Mouse (Mus musculus) heart, adult 18-20 months (tissue): ENCODE data around the gene Praf2. TPM values are rescaled to one million over a fixed set of nuclear protein-coding genes. Genes with fewer than 3 reads are reported as not detected.
"Not testable (repeated sequence)": the region's sequence is repeated elsewhere in the genome, so short reads cannot be mapped to it uniquely, and the experiment has no call there.

ENCODE experiments used
- DNase-seq, 2 experiments: peaks; one replicate each; pipeline ENCODE4 v3.0.0; 2021 to 2022; ENCODE audit warnings: mixed read lengths in 1 of 2
- long read RNA-seq, 2 experiments: library from polyadenylated mRNA; stranded (forward); transcript quantifications; one replicate each; pipeline ENCODE4 v2.0.0; 2021
- total RNA-seq, 2 experiments: library from RNA; stranded (reverse); gene quantifications; 2 replicates each; pipeline ENCODE4 v1.2.3; 2021

Praf2 gene
- 1 to 10 TPM; 5.1 to 5.3 TPM for total RNA-seq
- long read RNA-seq, experiment 1, transcript Praf2-201 (3 exons, 1,339 nt): major isoform, 6 of 6 reads
- long read RNA-seq, experiment 1, partial matches to known transcripts: 0 of 6 reads
- long read RNA-seq, experiment 1, other reads (novel, unspliced or antisense): 0 of 6 reads
- long read RNA-seq, experiment 2, partial matches to known transcripts: 0 of 3 reads
- long read RNA-seq, experiment 2, other reads (novel, unspliced or antisense): 1 of 3 reads

DNA sequence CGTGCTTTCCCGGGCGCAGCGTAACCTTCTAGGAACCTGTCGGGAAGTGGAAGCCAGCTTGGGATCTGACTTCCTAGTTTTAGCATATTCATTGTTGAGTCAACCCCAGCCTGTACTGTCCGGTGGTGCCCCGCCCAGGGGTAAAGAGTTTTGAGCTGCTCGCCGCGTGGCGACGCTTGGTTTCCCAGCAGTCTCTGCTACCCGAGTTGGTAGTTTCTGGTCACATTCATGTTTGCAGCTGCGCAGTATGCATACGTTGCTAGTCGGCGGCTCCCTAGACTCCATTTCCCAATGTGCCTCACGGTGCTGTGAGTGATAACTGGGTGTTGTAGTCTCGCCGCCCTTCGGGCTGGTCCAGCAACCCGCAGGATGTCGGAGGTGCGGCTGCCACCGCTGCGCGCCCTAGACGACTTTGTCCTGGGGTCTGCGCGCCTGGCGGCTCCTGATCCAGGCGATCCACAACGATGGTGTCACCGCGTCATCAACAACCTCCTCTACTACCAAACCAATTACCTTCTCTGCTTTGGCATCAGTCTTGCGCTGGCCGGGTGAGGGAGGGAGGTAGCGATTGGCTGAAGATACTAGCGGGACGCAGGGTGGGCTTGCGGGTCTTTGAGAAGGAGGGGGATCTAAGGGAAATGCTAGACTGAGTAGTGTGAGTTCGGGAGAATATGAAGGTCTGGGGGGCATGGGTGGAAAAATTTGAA is at the start of gene Praf2:
TSS of gene Praf2 (plus strand) at position 225 of the 707 bp plus-strand sequence.
- DNase-seq: peak; percentile 78 to 93

DNA sequence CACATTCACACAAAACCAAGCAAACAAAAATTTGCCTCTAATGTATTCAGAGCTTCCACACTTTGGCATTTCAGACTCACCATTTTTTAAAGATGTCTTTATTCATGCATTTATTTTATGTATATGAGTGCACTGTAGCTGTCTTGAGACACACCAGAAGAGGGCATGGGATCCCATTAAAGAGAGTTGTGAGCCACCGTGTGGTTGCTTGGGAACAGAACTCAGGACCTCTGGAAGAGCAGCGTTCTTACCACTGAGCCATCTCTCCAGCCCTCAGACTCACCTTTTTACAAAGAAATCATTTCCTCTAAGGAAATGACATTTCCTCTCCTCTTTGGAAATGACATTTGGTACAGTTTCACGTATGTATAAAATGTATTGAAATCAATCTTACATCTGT is 49.3 kb upstream of the Praf2 start:
- DNase-seq: no peak

DNA sequence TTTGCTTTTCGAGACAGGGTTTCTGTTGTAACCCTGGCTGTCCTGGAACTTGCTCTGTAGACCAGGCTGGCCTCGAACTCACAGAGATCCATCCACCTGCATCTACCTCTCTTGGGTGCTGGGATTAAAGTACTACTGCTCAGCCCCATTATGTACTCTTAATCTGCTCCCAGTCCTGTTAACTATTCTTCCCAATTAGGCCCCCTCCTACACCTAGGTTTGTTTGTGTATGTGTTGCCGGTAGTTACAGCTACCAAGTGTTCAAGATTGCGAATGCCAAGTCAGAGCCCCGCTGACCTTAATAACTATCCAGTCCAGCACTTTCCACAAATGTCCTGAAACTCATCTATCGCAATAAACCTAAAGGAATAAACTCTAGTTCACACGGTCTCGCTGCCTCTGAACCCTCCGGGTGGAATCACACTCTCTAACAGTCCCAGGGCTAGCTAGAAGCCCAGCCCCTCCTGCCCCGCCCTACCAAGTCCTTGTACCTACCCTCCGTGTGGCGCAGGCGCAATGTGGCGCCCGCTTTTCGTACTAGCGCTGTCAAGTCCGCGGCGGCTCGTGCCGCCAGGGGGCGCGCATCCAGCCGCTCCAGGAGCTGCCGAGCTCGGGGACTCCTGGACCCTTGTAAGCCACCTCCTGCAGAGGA is 48.7 kb upstream of the Praf2 start:
- peak; percentile 89 to 94 for DNase-seq

DNA sequence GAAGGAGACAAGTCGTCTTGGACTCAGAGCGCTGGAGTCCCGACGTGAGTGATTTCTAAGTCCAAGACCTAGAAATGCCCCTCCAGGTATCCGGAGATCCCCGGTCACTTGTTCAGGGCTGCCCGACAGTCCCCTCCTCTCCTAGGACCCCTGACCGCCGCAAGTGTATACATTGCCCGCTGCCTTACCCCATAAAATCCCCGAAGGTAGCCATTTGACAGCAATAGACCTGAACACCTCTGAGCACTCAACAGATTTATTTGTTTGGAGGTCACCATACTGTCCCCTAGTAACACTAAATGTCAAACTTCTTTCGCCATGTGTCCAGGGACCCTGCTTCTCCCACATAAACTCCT is 48.2 kb upstream of the Praf2 start:
- no peak for DNase-seq

DNA sequence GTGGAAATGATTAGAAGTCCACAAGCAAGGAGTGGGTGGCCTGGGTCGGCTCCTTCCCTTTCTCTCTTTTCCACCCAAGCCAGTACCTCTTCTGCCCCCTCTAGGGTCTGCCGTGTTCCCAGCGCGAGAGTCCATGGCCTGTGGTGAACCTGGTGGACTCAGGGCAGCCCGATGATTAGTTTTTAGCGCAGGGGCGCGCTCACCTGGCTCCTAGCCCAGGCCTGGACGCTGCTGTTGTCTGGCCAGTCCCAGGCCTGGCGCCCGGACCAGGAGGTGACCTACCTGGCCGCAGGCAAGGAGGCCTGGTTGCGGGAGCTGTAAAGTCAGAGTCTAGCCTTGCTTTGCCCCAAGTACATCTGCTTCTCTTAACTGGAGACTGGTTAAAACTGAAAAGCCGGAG is 47.4 kb upstream of the Praf2 start, which contains the start of gene Magix:
TSS of gene Magix (minus strand) at position 388 of the 400 bp plus-strand sequence.
- peak in 1 of 2 experiments; percentile 58 for DNase-seq

DNA sequence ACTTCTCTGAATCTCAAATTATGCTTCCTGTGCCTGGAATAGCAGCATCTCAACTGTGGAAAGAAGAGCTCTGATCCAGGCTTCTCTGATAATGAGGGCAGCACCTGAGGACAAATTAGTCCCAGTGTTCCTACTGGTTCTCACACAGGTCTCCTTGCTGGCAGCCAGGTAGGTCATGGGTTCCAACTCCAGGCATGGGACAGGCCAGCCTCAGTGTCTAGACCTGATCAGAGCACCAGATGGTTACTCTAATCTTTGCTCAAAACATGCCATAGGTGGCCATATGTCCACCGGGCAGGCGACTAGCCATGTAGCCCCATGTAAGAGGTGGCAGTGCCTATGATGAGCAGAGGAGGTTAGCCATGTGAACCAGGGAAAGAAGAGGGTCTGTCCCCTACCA is 39.9 kb upstream of the Praf2 start:
- no peak for DNase-seq

DNA sequence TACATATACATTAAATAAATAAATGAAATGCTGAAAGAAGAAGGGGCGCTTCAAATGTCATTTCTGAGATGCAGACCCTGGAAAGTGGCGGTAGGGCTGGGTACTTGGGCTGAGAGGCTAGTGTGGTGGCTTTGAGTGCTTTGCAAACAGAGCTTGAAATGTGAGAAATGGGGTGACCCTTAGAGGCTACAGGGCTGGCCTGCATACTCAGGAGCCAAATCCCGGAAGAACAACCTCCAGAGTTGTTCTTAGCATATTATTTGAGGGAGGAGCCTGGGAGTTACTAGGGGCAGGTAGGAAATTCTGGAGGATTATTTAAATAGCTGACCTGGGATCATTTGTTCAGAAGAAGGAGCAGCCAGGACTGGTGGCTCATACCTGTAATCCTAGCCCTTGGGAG is 37.8 kb upstream of the Praf2 start:
- no peak for DNase-seq

DNA sequence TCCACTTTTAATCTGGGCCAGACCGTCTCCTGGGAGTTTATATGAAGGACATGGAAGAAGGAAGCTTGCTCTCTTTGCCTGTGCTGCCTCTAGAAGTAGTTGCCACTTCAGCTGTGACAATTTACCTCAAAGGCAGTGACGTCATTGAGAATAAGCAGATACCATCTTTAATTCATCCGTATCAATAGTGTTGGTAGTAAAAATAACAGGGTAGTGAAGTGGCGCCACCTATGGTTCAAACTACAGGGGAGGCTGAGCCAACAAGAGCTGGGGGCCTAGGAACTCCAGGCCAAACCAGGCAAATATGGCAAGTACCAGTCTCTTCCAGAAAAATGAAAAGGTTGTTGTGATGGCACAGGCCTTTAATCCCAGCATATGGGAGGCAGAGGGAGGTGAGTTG is 35.4 kb upstream of the Praf2 start:
- DNase-seq: peak; percentile 37 to 53

DNA sequence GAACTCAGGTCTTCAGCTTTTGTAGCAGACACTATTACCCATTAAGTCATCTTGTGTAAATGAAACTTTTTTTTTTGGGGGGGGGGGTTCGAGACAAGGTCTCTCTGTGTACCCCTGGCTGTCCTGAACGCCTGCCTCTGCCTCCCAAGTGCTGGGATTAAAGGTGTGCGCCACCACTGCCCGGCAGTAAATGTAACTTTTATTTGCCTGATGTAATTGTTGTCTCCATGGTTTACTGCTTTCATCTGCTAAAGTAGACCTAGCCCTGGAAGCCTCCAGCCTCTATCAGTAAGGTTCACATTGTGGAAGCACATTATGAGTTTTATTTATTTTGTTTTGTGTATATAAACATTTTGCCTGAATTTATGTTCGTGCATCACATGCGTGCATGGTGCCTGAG is 31.7 kb upstream of the Praf2 start:
- DNase-seq: no peak

DNA sequence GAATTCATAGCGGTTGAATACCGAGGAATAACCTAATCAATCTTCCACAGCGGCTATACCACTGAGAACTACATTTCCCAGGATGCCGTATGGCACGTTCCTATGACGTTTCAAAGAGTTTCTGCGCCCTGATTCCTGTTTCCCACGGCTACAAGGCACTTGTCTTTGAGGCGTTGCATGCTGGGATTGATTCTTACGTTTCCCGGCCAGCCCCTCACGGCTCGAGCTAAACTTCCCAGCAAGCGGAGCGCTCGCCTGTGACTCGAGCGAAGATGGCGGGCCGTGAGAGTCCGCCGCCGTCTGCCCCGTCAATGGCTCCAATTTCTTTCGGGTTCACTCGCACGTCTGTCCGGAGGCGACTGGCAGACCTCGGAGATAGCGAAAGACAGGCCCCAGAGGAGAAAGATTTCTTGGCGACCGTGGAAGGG is 31.3 kb upstream of the Praf2 start, which contains the start of gene Gpkow:
TSS of gene Gpkow (plus strand) at position 178 of the 428 bp plus-strand sequence.
- peak; percentile 87 to 93 for DNase-seq

DNA sequence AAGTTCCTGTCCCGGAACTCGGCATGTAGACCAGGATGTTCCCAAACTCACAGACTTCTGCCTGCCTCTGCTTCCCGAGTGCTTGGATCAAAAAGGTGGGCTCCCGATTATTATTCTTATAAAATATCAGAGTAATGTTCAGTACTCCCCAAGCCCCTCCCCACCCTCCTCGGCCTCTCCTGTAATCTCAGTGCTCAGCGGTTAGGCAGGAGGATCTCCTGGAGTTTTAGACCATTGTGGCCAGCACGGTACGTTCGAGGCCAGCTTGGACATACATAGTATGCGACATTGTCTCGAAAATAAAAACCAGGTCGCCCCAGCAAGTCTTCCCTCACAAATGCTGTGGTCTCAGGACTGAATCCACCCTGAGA is 14.5 kb upstream of the Praf2 start:
- DNase-seq: not testable (repeated sequence)

DNA sequence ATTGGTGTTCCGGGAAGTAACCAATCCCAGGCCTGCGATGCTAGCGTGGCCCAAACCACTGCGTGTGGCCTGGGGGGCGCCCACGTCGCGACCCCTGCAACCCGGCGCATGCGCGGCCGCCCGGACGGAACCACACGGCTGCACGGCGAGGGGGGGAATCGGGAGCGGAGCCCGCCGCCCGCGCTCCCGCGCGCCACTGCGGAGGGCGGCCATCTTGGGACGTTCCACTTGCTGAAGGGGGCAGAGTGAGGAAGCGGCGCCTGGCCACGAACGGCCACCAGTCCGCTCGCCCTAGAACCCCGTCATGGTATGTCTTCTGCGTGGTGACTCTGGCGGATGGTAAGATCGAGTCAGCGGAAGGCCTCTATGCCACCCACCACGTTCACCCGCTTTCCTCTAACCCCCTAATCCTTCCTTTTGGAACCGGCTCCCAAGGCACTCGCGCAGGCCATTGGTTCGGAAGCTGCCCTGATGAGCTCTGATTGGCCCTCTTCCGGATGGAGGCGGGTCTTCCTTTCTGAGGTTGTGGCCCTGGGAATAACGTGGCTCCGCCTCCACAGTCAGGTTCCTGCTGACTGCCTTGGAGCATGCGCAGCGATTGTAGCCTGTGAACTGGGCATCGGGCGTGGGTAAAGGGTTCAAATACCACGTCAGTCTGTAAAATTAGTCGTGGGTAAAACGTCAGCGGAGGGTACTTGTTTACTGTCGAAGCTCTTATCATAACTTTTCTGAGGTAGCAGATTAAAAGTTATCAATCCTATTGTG is 13.9 kb upstream of the Praf2 start, which contains the start of gene Wdr45:
TSS of gene Wdr45 (plus strand) at position 199 of the 765 bp plus-strand sequence.
- peak; percentile 94 to 97 for DNase-seq

DNA sequence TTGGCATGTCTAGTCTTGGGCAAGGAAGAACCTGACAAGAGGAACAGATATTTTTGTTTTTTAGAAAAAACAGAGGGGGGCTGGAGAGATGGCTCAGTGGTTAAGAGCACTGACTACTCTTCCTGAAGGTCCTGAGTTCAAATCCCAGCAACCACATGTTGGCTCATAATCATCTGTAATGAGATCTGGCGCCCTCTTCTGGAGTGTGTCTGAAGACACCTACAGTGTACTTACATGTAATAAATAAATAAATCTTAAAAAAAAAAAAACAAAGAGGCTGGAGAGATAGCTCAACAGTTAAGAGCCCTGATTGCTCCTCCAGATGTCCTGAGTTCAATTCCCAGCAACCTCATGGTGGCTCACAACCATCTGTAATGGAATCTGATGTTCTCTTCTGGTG is 12.2 kb upstream of the Praf2 start:
- not testable (repeated sequence) for DNase-seq

DNA sequence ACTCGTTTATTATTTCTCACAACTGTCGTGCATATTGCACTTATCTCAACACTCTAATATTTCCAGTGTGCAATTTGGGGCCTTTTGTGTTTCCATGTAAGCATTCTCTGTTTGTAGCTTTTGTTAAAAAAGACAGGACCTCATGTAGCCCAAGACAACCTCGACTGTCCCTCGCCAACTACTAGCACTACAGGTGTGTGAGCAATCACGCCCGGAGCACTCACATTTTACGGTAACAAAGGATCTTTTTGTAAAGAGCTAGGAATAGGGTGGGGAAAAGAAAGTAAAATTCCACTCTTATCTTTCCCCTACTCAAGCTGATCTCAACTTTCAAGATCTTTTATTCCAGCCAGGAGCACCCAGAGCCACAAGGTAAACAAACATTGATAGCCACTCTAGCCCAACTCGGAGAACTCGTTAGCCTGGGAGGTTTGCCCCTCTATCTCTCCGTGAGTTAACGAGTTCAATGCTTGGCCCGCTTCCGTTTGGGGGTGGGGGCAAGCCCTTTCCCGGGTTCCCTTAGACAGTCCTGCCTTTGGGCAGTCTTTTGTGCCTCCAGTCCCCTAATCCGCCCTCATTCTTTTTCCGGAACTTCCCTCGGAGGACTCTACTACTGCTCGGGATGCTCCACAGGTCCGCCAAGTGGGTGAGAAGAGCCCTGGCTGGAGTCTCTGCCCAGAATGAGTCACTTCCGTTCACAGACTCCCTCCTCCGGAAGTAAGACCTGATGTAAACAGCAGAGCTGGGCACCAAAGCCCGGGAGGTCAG is 6.5 kb upstream of the Praf2 start, which contains the start of gene Gm45208:
TSS of gene Gm45208 (plus strand) at position 732 of the 768 bp plus-strand sequence.
- DNase-seq: peak; percentile 84 to 86

DNA sequence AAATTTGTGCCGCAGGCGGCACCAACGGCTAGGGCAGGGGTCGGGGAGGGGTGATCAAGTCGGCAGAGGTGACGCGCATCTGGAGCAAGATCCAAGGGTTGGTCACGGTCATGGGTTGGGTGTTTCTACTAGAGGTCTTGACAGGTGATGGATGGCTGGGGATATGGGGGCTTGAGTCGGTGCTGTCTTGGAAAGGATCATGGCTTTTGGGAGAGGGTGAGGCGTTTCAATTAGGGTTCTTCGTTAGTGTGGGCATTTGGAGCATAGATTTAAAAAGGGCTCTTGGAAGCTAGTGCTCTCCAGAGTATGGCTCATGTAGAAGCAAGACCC is 6.0 kb upstream of the Praf2 start:
- DNase-seq: no peak

DNA sequence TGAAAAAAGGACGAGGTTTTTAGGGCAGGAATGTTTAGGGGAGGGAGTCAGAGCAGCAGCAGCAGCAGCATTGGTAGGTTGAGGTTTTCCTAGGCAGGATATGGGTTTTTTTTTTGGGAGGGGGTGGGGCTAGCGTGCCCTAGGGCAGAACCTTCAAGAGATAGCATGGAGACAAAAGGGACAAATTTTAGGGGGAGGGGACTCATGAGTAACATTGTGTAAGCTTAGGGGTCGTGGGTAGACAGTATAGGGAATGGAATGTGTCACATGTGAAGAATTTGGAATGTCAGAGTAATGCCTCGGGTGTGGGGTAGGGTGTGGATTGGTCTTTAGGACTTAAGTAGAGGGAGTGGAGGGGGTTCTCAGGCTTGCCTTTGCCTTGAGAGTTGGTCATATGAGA is 5.5 kb upstream of the Praf2 start:
- no peak for DNase-seq

DNA sequence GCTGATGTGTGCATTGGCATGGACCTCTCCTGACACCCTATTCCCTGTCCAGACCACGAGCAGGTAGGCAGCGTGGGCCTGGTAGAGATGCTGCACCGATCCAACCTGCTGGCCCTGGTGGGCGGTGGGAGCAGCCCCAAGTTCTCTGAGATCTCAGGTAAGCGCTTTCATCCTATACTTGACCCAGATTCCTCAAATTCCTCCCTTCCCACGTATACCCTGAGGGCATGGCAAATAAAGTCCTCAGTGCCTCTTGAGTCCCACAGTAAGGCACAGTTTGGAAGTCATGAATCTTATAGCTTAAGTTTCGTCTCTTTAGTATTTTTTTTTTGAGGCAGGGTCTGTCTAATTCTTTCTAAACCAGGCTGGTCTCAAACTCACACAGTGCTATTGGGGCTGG is 4.1 kb upstream of the Praf2 start:
- no peak for DNase-seq

DNA sequence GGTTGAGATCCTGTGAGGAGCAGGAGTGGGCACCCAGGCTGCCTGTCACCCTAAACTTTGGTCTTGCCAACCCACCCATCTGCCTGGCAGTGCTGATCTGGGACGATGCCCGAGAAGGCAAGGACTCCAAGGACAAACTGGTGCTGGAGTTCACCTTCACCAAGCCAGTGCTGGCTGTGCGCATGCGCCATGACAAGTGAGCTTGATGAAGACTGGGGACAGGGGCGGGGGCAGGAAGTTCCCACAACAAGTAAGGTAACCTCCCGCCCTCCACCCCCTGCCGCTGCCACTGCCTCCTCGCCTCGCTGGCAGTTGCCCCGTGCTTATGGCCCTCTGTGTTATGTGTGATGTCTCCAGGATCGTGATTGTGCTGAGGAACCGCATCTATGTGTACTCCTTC is 2.4 kb upstream of the Praf2 start:
- DNase-seq: no peak

DNA sequence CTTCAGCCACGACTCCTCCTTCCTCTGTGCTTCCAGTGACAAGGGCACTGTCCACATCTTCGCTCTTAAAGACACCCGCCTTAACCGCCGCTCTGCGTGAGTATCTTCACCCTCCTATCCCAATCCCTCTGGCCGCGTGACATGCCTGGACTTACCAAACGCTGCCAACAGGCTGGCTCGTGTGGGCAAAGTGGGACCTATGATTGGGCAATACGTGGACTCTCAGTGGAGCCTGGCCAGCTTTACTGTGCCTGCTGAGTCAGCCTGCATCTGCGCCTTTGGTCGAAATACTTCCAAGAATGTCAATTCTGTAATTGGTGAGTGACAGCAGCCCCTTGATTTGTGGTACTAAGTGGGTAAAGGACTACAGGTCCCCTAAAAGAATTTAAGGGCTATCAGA is 1.1 kb upstream of the Praf2 start:
- no peak for DNase-seq

DNA sequence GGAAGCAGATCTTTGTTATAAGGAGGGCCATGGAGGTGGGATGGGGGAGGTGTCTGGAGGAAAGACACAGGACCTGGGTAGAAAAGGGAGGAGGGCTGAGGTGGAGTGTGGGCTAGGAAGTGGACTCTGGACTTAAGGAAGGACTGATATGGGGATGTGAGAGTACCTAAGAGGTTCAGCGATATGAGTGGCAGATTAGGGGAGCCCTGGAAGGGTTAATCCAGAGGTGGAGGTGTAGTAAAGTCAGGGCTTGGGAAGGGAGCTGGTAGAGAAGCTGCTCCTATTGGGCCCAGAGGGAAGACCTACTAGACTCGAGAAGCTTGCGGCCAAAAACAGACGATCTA is 655 bp downstream of the Praf2 start:
- DNase-seq: no peak

DNA sequence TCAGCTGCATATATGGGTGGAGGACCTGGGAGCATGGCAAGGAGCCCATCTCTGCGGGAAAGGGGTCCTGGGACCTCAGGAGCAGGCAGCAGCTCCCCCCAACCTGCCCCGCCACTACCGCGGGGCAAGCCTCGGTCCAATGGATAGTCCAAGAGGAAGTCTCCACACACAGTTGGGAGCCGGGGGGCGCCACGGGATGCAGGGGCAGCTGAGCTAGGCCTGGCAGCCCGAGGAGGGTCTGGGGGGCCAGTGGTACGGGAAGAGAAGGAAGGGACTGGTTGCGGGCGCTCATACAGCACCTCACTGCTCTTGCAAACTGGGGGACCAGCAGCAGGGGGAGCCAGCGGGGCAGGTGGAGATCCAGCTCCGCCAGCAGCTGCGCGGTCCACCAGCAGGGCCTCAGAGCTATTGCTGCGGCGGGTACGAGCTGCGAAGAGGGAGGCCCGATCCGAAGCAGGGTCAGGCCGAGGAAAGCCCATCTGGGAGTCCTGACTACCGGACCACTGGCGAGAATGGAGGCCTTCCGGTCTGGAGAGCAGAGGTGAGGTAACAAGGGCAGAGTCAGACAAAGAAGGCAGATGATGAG is 5.4 kb downstream of the Praf2 start:
- DNase-seq: peak; percentile 58 to 79
